Mouse (Mus musculus): Measurements from ENCODE around the gene Traf6.

Gene Traf6

DNA sequence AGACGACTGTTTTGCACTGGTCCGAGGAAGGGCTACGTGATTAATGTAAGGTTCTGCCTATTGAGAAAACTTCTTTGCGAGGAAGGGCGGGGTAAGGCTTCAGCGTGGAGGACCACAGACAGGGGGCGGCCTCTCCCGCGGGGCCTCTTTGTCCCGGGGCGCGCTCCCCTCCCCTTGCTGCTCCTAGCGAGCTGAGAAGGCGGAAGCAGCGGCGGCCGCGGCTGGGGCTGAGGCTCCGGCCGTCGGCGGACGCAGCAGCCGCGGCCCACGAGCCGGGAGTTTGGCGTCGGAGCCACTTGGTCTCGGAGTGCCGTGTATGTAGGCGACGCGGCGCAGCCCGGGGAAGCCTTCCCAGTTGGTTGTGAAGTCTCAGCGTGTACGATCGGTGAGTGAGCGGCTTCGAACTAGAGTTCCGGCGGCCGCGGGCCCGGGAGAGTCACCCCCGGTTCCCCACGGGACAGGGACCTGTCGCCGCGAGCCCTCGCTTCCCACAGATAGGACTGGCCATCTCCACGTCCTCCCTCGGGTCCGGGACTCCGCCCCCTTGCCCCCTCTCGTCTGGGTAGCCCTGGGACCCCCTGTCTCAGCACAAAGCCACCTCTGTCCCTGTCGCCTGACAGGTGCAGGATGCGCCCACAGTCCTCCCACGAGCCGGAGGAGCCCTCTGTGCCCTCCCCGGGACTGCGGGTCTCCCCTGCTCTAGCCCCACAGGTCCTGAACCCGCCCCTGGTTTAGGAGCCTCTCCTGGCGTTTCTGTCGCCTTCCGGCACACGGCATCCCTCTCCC, at the start of gene Traf6:
Gene Traf6, plus strand, starts transcription at position 194 of the 786 bp plus-strand sequence.
- DNase-seq (ENCODE audit: low spot score in 2 of 2): peak; percentile 65 to 72

DNA sequence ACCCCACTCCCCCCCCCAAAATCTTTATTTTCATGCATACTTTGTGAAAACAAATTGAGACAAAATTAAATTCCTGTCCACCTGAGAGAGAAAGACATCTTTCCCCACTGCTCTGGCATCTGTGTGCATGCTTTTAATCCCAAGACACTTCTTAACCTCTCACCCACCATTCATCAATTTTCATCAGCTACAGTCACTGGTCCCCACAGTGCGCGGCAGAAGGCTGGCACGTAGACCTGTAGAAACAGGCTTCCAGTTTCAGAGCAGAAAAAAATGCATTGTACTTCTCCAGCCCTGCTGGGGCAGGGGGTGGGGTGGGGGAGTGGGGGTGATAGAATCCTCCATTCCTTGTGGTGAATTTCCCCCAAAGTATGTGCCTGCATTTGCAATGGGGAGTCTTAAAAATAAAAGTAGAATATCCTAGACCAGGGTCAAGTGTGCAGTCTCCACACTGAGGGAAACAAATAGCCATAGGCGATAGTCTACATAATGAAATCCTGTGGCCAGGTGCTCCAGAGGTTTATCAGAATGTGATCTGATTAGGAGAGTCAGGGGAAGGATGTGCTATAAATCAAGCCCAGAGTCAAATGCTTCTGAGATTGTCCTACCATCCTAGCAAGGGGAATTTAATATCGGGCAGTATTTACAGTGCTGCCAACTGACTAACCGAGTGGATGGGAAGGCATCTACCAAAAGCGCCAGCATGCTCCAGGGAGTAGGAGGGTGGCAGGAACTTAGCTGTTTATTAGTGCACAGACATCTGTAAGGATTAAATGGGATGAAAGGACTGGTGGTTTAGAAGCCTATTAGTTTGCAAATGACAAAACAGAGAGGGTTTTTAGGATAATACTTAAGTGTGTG, 39.0 kb upstream of the Traf6 start:
- DNase-seq (ENCODE audit: low spot score in 2 of 2): no peak

DNA sequence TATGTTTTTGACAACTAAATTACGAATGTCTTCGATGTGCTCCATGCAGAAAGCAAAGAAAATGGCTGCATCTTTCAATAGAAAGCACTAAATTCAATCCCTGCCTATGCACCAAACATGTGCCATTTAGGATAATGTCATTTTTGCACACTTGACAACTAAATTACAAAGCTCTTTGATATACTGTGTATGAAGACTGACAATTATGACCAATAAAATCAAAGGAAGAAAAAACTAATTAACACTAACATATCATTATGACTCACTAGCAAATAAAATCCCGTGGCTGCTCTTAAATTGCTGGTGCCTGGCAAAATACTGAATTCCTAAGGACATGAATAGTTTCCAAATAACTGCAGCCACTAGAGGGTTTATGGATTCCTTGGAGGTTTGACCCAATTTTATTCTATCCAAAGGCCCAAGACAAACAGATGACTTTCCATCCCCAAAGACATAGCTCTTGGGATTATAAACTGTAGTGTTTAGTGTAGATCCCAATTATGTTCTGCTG, 38.3 kb upstream of the Traf6 start:
- DNase-seq (ENCODE audit: low spot score in 2 of 2): no peak

DNA sequence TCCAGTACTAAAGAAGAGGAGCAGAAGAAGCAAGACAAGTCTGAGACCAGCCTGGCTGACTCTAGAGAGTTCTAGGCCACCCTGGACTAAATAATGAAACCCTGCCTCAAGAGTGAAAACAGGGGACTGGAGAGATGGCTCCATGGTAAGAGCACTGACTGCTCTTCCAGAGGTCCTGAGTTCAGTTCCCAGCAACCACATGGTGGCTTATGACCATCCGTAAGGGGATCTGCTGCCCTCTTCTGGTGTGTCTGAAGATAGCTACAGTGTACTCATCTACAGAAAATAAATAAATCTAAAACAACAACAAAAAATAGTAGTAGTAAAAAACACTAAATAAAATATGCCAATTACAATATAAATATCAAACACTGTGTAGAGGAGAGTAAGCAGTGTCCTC, 32.4 kb upstream of the Traf6 start:
- DNase-seq (ENCODE audit: low spot score in 2 of 2): no peak

DNA sequence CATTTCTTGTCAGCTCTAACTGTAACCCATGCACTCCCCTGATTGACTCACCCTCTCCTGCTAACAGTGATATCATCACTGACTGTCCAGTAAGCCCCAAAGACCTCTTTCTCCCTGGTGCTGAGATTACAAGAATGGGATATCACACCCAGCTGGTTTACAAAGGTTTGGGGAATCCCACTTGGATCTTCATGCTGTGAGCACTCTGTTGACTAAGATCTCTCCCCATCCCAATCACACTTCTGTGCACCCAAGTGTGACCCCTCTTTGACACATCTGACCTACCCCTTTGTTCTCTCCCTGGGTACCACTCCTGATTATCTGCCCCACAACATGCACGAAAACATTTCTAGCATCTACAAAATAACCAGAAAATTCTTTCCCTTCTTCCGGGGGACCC, 29.9 kb upstream of the Traf6 start:
- no peak for DNase-seq (ENCODE audit: low spot score in 2 of 2)

DNA sequence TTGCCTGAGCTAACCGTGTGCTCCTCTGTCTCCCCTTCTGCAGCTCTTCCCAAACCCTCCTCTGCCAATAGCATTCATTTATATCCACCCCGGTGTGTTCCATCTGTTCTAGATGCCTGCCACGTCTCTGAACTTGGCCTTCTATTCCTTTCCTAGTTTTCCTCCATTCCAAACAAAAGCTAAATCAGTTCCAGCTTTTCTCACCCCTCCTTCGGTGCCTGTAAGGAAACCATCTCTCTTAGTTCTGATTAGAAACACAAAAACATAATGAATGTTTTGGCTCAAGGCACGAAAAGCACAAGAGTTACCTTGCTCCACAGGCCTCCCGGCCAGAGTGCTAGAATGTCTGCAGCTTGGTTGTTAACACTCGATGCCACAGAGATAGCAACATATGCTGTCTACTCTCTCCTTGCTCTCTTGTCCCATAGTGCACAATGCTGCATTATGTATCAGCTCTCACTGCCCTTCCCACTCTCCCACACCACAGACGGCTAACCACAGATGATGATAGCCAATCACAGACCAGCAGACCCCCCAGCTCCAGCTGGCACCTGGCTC, 29.0 kb upstream of the Traf6 start, which contains the start of the genes Rag1 and B230118H07Rik:
Gene Rag1, minus strand, starts transcription at position 388 of the 558 bp plus-strand sequence.
Gene B230118H07Rik, minus strand, starts transcription at position 419 of the 558 bp plus-strand sequence.
- no peak for DNase-seq (ENCODE audit: low spot score in 2 of 2)

DNA sequence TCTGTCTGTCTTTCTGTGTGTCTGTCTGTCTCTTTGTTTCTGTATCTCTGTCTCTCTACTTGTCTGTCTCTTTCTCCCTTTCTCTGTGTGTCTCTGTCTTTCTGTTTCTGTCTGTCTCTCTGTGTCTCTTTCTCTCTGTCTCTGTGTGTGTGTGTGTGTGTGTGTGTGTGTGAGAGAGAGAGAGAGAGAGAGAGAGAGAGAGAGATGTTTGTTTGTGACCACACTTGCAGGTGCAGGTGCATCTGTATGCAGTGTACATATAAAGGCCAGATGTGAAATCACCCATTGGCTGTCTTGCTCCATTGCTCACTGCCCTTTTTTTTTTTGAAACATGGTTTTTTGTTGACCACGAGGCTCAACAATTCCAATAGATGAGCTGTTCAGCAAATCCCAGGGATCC, 27.8 kb upstream of the Traf6 start:
- no peak for DNase-seq (ENCODE audit: low spot score in 2 of 2)

DNA sequence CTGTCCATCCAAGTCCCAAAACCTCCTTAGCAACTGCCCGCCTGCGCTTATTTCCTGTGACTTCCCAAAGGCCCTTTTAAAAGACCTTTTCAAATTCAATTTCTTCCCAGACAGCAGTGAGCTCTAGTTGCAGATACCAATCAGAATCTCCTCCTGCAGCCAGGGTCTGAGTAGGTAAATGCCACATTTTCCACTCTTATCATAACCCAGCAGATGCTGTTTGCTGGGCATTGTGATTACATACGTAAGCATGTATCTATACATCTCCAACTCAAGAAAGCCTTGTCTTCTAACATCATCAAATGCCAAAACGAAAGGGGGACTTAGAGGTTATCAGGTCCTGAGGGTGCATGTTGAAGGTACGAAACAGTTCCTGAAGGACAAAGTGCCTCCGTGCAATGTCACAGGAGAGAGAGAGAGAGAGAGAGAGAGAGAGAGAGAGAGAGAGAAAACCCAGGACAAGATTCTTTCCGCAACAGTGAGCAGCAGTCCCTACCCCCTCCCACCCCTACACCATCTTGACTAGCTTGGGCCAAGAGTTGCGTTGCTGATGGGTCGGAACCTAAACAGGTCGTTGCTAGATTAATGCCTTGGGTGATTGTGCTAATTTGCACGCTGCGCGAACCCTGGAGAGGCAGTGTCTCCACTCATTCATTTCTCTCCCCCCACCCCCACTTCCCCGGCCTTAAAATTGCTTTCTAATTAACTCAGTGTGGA, 25.9 kb upstream of the Traf6 start:
- DNase-seq (ENCODE audit: low spot score in 2 of 2): no peak

DNA sequence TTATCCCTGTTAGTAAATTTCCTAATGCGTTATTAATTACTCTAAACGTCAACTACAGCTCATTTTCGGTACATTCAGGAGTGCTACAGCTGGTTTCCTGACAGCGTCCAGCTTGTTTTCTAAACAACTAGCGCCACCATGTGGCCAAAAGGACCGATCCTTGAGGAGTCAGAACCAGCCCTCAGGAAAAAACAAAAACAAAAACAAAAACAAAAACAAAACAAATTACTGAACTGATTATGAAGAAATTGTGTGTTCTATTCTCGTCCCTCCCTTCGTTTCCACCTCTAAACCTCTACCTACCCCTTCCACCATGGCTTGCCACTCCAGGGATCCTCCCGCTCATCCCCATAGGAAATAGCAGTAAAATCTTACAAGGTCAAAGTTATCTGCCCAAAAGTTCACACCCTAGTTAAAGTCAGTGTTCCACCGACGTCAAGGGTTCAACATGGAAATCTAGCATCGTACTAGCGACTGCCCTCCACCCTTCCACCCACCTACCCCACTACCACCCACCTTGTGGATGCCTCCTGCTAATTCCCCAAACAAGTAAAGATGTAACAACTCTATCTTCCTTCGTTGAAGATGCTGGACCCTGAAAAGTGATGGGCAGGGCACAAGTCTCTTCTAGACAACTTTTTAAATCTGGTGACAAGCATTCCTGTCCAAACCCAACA, 25.2 kb upstream of the Traf6 start:
- DNase-seq (ENCODE audit: low spot score in 2 of 2): peak; percentile 48 to 59

DNA sequence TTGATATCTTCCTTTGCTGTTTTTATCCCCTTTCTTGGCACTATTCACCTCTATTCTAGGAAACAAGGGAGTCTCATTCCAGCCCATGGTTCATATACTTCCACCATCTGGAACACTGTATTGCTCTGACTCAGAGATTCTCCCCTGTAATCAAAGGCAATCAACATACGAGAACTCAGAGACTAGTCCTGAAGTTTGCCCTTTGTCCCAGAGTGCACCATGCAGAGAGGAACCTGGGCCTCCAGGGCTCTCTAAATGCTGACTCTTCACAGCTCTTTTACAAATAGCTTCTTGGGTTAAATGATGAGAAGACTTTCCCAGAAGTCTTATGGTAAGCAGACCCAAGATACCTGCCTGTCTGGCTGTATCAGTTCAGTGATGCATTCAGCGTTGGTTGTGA, 17.7 kb upstream of the Traf6 start:
- DNase-seq (ENCODE audit: low spot score in 2 of 2): no peak

DNA sequence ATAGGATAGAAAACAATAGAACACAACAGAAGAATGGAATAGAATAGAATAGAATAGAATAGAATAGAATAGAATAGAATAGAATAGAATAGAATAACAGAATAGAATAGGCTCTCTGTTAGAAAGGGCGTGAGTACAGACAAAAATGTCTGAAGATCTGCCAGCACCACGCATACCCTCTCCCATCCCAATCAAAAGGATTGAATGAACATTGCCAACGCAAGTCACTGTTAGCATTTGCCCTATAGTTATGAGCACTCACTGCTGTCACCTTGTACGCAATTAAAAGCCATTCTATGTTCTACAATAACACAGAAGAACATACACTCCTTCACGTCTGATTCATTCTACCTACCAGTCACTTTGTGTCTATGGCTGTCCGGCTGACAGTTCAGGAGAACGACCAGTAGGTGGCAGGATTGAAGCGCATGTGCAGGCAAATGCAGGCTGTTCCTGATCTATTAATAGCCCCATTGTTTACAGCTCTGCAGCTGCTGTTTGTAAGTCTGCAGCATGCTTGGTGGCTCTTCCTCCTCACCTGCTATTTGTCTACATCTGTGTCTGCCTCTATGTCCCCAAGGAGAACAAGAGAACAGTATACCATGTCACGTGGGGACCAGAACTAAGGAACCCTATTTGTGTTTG, 13.0 kb upstream of the Traf6 start:
- DNase-seq (ENCODE audit: low spot score in 2 of 2): peak; percentile 62 to 65

DNA sequence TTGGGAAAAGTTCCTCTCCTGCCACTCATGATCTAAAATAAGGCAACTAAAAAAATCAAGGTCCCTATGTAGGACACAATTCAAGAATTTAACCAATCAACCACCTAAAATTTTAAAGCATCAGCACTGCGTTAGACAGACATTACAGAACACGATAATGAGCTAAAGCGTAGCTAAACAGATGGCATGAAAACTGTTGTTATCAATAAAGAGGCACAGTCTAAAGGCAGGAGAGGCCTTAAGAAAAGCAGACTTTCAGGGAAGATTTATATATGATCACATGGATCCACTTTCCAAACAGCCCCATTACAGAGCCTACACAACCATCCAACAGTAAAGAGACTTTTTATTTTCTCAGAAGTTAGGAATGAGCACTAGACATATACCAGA, 12.5 kb upstream of the Traf6 start:
- no peak for DNase-seq (ENCODE audit: low spot score in 2 of 2)

DNA sequence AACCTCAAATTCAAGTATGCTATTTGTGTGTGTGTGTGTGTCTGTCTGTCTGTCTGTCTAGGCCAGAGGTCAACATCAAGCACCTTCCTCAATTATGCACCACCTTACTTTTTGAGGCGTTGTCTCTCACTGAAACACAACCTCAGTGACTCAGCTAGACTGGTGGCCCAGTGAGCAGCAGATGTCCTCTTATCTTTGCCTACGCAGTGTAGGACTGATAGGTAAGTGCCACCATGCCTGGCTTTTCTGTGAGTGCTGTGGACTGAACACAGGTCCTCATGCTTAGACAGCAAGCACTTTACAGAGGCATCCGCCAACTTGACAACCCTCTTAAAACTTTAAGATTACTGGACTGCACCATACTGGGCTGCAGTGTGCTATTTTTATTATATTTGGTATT, 9.5 kb upstream of the Traf6 start:
- no peak for DNase-seq (ENCODE audit: low spot score in 2 of 2)

DNA sequence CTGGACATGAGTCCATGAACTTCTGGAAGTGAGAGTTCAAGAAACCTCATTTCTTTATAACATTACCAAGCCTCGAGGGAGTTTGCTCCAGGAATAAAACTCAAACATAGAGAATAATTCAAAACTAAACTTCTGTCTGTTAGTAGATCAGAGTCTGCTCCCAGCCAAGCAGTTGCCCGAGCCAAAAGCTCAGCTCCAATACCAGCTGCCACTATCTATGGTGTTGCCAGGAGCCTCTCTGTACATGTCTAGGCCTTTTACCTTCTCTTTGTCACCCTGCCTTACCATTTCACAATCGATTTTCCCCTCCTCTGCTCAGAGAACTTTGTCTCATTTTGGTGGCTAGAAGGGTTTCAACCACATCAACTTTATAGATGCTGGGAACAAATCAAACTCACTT, 4.7 kb upstream of the Traf6 start:
- DNase-seq (ENCODE audit: low spot score in 2 of 2): no peak

DNA sequence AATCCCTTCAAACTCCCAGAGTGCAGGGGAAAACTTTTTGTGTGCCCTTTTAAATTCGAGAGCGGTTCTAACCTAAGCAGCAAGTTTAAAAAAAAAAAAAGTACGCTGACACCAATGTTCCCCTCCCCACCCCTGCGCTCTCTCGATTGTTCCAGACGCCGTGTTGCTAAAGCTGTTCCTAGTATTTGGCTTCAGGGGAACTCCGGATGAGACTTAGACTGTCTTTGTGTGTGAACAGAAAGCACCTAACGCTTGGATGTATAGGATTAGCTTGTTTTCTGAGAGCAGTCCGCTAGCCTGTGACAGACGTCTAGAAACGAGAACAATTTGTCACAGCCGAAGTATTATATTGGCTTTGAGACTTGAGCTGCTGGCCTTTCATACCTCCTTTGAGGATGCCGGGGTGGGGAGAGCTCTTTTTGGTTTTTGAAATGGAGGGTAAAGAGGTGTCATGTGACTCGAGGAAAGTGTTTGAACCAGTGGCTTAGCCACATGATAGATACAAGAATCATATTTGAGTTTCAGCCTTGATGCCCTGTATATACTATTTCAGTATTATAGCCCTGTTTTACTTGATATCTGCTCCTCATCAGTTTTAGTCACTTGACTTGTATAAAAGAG, 1.0 kb downstream of the Traf6 start:
- DNase-seq (ENCODE audit: low spot score in 2 of 2): no peak

DNA sequence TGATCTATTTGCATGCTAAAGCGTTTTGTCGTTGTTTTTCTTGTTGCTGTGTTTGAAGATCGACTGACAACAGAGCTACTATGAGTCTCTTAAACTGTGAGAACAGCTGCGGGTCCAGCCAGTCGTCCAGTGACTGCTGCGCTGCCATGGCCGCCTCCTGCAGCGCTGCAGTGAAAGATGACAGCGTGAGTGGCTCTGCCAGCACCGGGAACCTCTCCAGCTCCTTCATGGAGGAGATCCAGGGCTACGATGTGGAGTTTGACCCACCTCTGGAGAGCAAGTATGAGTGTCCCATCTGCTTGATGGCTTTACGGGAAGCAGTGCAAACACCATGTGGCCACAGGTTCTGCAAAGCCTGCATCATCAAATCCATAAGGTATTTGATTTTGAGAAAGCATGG, 6.2 kb downstream of the Traf6 start:
- no peak for DNase-seq (ENCODE audit: low spot score in 2 of 2)

DNA sequence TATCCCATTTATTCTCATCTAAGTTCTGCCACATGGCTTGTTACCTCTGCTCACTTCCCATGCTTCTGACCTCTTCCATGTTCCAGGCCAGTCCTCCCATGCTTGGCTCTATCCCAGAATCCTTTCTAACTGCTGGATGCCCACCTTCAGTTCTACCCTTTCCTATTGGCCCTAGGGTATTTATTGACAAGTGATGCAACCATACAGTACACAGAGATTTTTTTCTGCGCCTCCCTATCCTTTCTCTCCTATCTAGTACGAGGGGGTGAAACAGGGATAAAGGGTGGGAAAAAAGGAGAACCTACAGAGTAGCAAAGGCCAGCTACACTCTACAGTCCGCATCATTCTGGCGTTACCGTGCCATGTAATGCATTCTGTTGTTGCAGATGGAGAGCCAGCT, 9.8 kb downstream of the Traf6 start:
- DNase-seq (ENCODE audit: low spot score in 2 of 2): no peak

DNA sequence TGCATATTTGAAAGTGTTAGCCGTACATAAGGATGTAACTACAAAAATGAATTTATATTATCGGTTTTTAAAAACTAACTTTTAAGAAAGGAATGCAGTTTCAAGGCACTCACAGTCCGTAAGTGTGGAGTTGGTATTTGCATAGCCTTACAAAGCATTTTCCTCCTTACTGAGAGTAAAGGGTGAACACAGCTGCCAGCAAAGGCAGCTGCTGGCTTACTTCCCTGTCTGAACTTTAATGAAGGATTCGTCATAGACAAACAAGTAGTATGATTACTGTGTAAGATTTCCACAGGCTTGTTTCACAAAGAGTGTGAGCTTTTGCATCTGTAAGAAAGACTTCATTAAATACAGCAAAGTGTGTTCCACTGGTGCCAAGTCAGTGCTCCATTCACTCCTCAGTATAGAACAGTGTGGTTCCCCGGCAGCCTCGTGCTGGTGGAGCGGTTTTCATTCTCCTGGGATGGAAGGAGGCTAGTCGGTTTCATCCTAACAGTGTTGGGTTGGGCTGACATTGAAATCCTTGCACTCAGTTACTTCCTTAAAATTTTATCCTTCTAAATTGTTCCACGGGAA, 12.1 kb downstream of the Traf6 start:
- DNase-seq (ENCODE audit: low spot score in 2 of 2): no peak

DNA sequence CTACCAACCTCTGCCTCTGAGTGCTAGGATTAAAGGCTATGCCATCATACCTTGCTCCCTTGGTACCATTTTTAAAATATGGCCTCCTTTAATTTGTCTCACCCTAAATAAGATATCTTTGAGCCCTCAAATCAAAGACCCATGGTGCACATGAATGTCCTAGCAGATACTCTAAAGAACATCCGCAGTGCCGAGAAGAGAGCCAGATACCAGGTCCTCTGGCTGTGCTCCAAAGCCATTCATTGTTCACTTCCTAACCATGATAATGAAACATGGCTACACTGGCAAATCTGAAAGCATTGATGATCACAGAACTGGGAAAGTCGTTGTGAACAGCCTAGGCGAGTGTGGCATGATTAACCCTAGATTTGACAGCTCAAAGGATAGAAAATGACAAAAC, 14.8 kb downstream of the Traf6 start:
- DNase-seq (ENCODE audit: low spot score in 2 of 2): no peak

Measured in right cerebral cortex, postnatal 36 days (tissue).